Mouse (Mus musculus) liver, adult 2 months (tissue): ENCODE measurements at regions not wholly inside any gene's neighbourhood (a gene's known extent, or its start where the extent isn't known, plus 50 kb on each side); places are given as distances from the start of the nearest gene placed in this dataset.

ENCODE experiments used
- DNase-seq: peaks from one replicate; pipeline ENCODE4 v3.0.0-alpha.2; 2011; ENCODE audit warnings: low read depth, low spot score; ENCODE audit errors: extremely low read depth
- H3K27ac ChIP-seq: fragments of 200-500 bp; replicated peaks from 2 replicates; pipeline ENCODE4 v1.5.1; 2012; ENCODE audit warnings: low read depth, mild to moderate bottlenecking, control low read depth, inconsistent platforms, low read length; ENCODE audit not compliant: insufficient read depth
- H3K27me3 ChIP-seq: fragments of 200-500 bp; 2 replicates; pipeline ENCODE4 v1.6.1; 2012; ENCODE audit warnings: mild to moderate bottlenecking, moderate library complexity, low read length, inconsistent platforms; ENCODE audit not compliant: control insufficient read depth, insufficient read depth
- H3K36me3 ChIP-seq: fragments of 200-500 bp; 2 replicates; pipeline ENCODE4 v1.6.1; 2012; ENCODE audit warnings: low read length, inconsistent platforms; ENCODE audit not compliant: control insufficient read depth, insufficient read depth
- H3K4me1 ChIP-seq: fragments of 200-500 bp; 2 replicates; pipeline ENCODE4 v1.6.1; 2011; ENCODE audit warnings: low read length; ENCODE audit not compliant: control insufficient read depth, insufficient read depth
- H3K4me3 ChIP-seq: fragments of 200-500 bp; 2 replicates; pipeline ENCODE4 v1.5.1; 2011; ENCODE audit warnings: low read depth, mild to moderate bottlenecking, control low read depth, low read length, moderate library complexity; ENCODE audit not compliant: insufficient read depth
- H3K79me2 ChIP-seq: fragments of 200-500 bp; 2 replicates; pipeline ENCODE4 v1.6.1; 2012; ENCODE audit warnings: inconsistent platforms, mild to moderate bottlenecking, low read length, moderate library complexity; ENCODE audit not compliant: control insufficient read depth, insufficient read depth
- H3K9ac ChIP-seq: fragments of 200-500 bp; 2 replicates; pipeline ENCODE4 v1.6.1; 2012; ENCODE audit warnings: low read depth, mild to moderate bottlenecking, control low read depth, inconsistent platforms, low read length
- CTCF ChIP-seq: fragments of 200-500 bp; IDR thresholded peaks from 2 replicates; pipeline ENCODE4 v1.5.1; 2011; ENCODE audit warnings: low read depth, low read length, control low read depth
- POLR2A ChIP-seq: fragments of 200-500 bp; IDR thresholded peaks from 2 replicates; pipeline ENCODE4 v1.6.1; 2011; ENCODE audit warnings: low read length, control low read depth; ENCODE audit not compliant: insufficient read depth; ENCODE audit errors: extremely low read depth
- WGBS: fragments of 180-500 bp; shearing (Covaris S2); methylation state at CpG from one replicate; pipeline ENCODE4 v1.1.7; 2018; 5-methylcytosine and 5-hydroxymethylcytosine counted together

DNA sequence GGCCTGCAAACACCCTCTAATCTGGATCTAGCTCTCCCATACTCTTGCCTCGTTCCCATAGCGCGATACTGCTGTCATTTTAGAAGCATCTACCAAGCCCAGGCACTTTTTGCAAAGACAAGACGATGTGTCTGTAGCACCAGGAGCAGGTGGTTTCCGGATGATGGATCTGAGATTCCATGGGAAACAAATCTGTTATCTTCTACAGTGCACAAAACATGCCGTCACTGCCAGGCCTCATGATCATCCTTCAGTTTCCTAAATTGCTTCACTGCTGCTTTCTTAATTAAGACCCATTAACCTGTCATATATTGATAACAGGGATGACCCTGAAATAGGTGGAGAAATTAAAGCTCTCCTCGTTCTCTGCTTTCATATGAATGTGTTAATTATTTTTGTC is 232.9 kb downstream of the Zfp619 start:
- Histone ChIP-seq H3K9ac (no peak overlapping the region), H3K4me3 (no peak overlapping the region), H3K27me3 (no peaks in the 10 kb centered on the region), H3K79me2 (no peaks in the 10 kb centered on the region), H3K4me1 (peaks cover 4% of the 10 kb centered on the region; the same call in 1 of the 2 replicates), H3K27ac (no peak overlapping the region), H3K36me3 (no peaks in the 10 kb centered on the region)
- WGBS = 86% methylated on average over 7 of the region's 7 CpGs
- DNase-seq = no peak
- no peak for TF ChIP-seq CTCF
- no peak for TF ChIP-seq POLR2A

DNA sequence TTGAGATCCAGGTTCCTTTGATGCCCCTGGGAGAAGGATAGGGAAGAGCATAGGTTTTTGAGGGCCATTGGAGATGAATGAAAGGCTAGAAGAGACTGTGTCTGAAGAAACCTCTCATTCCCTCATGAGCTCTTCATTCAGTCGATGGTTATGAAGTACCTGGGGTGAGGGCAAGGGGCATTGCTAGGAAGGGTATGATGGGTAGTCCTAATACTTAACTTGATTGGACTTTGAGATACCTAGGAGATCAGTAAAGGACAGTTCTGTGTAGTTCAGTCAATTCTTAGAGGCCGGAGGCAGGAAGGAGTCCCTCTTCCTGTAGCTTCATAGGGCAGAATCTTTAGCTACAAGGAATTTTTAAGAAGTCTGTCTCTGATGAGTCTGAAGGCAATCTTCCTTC is 246.8 kb downstream of the Zfp619 start:
- no peaks in the 10 kb centered on the region for H3K27me3 ChIP-seq
- no peaks in the 10 kb centered on the region for H3K79me2 ChIP-seq
- no peak overlapping the region for H3K9ac ChIP-seq
- 80% methylated on average over 2 of the region's 2 CpGs for WGBS
- H3K27ac ChIP-seq = no peak overlapping the region
- no peak overlapping the region for H3K4me3 ChIP-seq
- H3K4me1 ChIP-seq = no peaks in the 10 kb centered on the region
- no peaks in the 10 kb centered on the region for H3K36me3 ChIP-seq
- DNase-seq = no peak
- no peak for TF ChIP-seq CTCF

DNA sequence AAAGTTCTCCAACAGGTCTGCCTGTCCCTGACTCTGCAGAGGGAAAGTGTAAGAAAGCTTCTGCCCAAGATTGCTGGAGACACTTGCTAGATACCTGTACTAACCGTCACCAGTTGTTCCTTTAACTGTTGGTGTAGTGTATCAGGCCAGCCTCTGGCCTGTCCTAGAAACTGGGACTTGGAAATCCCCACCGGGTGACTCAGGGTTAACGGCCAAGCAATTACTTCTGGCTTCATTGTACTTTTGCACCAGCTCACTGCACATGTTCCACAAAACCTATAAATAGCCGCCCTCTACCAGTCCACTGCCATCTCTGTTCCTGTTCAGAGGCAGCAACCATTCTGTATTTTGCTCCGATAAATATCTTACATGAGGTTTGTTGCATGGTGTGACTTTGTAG is 247.5 kb downstream of the Zfp619 start:
- H3K27me3 ChIP-seq = no peaks in the 10 kb centered on the region
- no peak overlapping the region for H3K4me3 ChIP-seq
- TF ChIP-seq CTCF = no peak
- TF ChIP-seq POLR2A = no peak
- H3K36me3 ChIP-seq = no peaks in the 10 kb centered on the region
- H3K79me2 ChIP-seq = no peaks in the 10 kb centered on the region
- H3K9ac ChIP-seq = no peak overlapping the region
- no peaks in the 10 kb centered on the region for H3K4me1 ChIP-seq
- no peak overlapping the region for H3K27ac ChIP-seq
- no peak for DNase-seq
- 87% methylated on average over 5 of the region's 5 CpGs for WGBS

DNA sequence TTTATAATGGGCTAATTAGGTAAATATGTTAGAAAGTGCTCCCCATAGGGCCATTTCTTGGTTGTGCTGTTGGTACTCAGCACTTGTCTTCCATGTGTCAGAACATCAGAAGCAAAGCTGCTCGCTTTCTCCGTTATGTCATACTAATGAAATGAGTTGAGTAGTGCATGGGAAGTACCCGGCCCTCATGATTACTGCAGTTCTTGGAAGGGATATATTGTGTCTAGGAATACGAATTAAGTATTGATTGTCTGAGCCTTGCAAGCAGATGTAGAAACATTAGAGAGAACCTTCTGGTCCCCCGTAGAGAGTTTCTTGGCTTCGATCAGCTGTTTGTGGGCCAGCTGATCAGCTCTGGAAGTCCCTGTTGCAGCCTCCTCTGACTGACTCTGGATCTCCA is 255.7 kb downstream of the Zfp619 start:
- no peak overlapping the region for H3K4me3 ChIP-seq
- TF ChIP-seq CTCF (no peak), POLR2A (no peak)
- 94% methylated on average over 6 of the region's 6 CpGs for WGBS
- no peaks in the 10 kb centered on the region for H3K4me1 ChIP-seq
- H3K79me2 ChIP-seq = no peaks in the 10 kb centered on the region
- H3K9ac ChIP-seq = no peak overlapping the region
- no peak for DNase-seq
- no peaks in the 10 kb centered on the region for H3K27me3 ChIP-seq
- H3K27ac ChIP-seq = no peak overlapping the region
- no peaks in the 10 kb centered on the region for H3K36me3 ChIP-seq

DNA sequence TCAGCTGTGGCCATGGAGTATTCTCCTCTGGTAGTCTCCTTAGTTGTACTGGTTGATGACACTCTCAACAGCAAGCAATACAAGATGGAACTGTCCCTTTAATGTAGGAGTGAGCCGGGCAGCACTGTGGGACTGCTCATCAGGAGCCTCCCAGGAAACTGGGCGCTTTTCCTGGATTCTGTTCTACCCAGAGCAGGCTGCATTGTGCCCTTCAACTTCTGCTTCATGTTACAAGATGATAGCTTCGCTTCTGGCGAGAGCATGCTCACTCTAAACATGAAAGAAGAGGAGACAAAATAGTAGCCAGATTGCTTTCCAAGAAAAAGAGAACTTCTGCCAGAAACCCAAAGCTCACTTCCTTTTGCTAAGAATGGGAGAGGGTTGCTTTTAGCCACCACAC is 271.8 kb downstream of the Zfp619 start:
- no peak for TF ChIP-seq POLR2A
- TF ChIP-seq CTCF = no peak
- Histone ChIP-seq H3K4me3 (no peak overlapping the region), H3K27me3 (no peaks in the 10 kb centered on the region), H3K4me1 (no peaks in the 10 kb centered on the region), H3K27ac (no peak overlapping the region), H3K36me3 (no peaks in the 10 kb centered on the region), H3K9ac (no peak overlapping the region), H3K79me2 (no peaks in the 10 kb centered on the region)
- 72% methylated on average over 4 of the region's 4 CpGs for WGBS
- no peak for DNase-seq

DNA sequence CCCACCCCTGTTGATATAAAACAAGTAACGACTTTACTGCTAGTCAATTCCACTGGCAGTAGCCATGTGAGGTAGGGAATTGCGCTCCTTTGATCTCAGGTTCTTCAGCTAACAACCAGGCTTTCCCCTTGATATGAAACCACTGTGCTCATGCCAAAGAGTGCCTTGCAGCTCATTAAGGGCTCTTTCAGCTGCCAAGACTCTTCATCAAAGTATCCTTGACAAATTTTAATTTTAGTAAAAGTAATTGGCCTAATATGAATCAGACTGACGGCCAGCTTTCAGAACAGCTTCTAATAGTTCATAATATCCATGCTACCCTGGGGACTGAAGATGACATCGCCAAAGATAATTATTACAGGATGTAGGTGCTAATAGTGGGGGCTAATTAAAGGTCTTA is 272.3 kb downstream of the Zfp619 start:
- Histone ChIP-seq H3K4me1 (no peaks in the 10 kb centered on the region), H3K4me3 (no peak overlapping the region), H3K79me2 (no peaks in the 10 kb centered on the region), H3K9ac (no peak overlapping the region), H3K36me3 (no peaks in the 10 kb centered on the region), H3K27me3 (no peaks in the 10 kb centered on the region), H3K27ac (no peak overlapping the region)
- no peak for TF ChIP-seq CTCF
- no peak for TF ChIP-seq POLR2A
- WGBS = 84% methylated on average over 4 of the region's 4 CpGs
- DNase-seq = no peak
